Mouse (Mus musculus) ZHBTc4 (cell line): ENCODE measurements at regions not wholly inside any gene's neighbourhood (a gene's known extent, or its start where the extent isn't known, plus 50 kb on each side); places are given as distances from the start of the nearest gene placed in this dataset.

Experiments
- DNase-seq: peaks from one replicate; pipeline ENCODE4 v3.0.0-alpha.2; 2011; ENCODE audit warnings: low read depth, low spot score

GRCm38 (mm10) chr8:116298891-116299290 lies 205.9 kb upstream of the Dynlrb2 start:
- no peak for DNase-seq

- DNase-seq, result no peak
These were observed 214.0 kb upstream of the Dynlrb2 start for GRCm38 (mm10) chr8:116290671-116291245.

GRCm38 (mm10) chr8:116289237-116289636 lies 215.5 kb upstream of the Dynlrb2 start:
- no peak for DNase-seq

- DNase-seq, result no peak
These were observed 220.8 kb upstream of the Dynlrb2 start for GRCm38 (mm10) chr8:116283990-116284389.

- no peak for DNase-seq
These were observed 222.4 kb upstream of the Dynlrb2 start for GRCm38 (mm10) chr8:116282341-116282740.

- DNase-seq, result no peak
These were observed 229.8 kb upstream of the Dynlrb2 start for GRCm38 (mm10) chr8:116275014-116275413.

GRCm38 (mm10) chr8:116271238-116271637 lies 233.5 kb upstream of the Dynlrb2 start:
- DNase-seq, result no peak

- peak; percentile 67 for DNase-seq
These were observed 235.4 kb upstream of the Dynlrb2 start for GRCm38 (mm10) chr8:116269393-116269792.

GRCm38 (mm10) chr8:116268685-116269084 lies 236.1 kb upstream of the Dynlrb2 start:
- DNase-seq, result no peak

- no peak for DNase-seq
These were observed 236.6 kb upstream of the Dynlrb2 start for GRCm38 (mm10) chr8:116268161-116268560.

GRCm38 (mm10) chr8:116267021-116267420 lies 237.8 kb upstream of the Dynlrb2 start:
- DNase-seq, result no peak

- DNase-seq, result no peak
These were observed 239.2 kb upstream of the Dynlrb2 start for GRCm38 (mm10) chr8:116265591-116265990.

GRCm38 (mm10) chr8:116264078-116264477 lies 240.7 kb upstream of the Dynlrb2 start:
- no peak for DNase-seq

- DNase-seq, result no peak
These were observed 243.5 kb upstream of the Dynlrb2 start for GRCm38 (mm10) chr8:116261286-116261685.

GRCm38 (mm10) chr8:116255398-116255797 lies 249.4 kb upstream of the Dynlrb2 start:
- no peak for DNase-seq

- no peak for DNase-seq
These were observed 252.1 kb upstream of the Dynlrb2 start for GRCm38 (mm10) chr8:116252455-116253216.

GRCm38 (mm10) chr8:116248398-116248797 lies 256.4 kb upstream of the Dynlrb2 start:
- DNase-seq, result no peak

- DNase-seq, result no peak
These were observed 261.3 kb upstream of the Dynlrb2 start for GRCm38 (mm10) chr8:116243493-116243892.

- DNase-seq, result no peak
These were observed 261.8 kb upstream of the Dynlrb2 start for GRCm38 (mm10) chr8:116242972-116243371.

- DNase-seq, result no peak
These were observed 262.9 kb upstream of the Dynlrb2 start for GRCm38 (mm10) chr8:116241987-116242242.

GRCm38 (mm10) chr8:116241146-116241986 lies 263.4 kb upstream of the Dynlrb2 start:
- no peak for DNase-seq

GRCm38 (mm10) chr8:116238670-116239069 lies 266.1 kb upstream of the Dynlrb2 start:
- no peak for DNase-seq
